Mouse (Mus musculus) kidney, adult 11 months (tissue): ENCODE measurements around the gene Tfap2b.

Source experiments
- DNase-seq: peaks from one replicate; pipeline ENCODE4 v3.0.0; 2022

The Tfap2b gene

DNA sequence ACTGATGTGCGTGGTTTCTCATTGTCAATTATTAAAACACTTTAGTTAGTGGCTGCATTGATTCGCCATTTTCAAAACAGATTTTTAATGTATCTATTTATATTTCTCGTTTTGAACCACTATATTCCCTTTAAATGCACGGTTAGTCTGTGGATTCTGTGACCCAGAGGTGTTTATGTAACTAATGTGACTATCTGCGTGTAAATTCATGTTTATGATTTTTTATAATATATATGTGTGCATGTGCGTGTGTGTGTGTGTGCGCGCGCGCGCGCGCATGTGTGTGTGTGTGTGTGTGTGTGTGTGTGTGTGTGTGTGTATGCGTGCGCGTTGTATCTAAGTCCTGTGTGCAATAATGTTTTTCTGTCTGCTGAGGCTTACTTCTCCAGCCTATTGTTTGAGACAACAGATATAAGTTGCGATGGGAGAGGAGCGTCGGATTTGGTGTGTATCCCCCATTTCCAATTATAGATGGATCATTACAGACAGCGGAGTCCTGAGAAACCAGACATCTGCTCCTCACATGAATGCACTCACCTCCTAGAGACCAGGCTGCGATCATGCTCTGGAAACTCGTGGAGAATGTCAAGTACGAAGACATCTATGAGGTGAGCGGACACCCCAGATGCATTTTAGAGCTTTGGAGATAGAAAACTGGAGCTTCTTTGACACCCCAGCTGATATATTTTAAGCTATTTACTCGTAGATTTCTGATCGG lies at the start of gene Tfap2b:
Gene Tfap2b, plus strand, starts transcription at position 274 of the 718 bp plus-strand sequence.
- DNase-seq = no peak

DNA sequence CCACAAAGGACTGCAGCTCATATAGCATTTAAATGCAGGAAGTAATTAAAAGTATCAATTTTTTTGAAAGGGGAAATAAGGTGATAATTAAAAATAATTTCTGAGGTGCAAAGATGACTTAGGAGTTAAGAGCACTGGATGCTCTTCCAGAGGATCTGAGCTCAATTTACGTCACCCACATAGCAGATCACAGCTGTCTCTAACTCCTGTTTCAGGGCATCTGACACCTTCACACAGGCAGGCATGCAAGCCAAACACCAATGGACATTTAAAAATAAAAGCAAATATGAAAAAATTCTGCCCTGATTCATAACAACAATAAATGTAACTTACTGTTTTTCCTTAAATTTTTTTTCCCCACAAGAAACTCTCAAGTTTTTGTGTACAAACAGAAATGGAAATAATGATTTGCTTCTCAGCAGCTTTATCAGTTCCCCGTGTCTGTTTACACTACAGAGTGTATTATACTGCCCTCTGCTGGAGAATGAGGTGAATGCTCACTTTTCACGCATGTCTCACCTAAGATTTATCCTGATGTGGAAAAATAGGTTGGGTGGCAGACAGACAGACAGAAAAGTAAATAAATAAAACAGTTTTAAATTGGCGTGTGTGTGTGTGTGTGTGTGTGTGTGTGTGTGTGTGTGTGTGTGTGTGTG lies 29.8 kb upstream of the Tfap2b start:
- DNase-seq = no peak

DNA sequence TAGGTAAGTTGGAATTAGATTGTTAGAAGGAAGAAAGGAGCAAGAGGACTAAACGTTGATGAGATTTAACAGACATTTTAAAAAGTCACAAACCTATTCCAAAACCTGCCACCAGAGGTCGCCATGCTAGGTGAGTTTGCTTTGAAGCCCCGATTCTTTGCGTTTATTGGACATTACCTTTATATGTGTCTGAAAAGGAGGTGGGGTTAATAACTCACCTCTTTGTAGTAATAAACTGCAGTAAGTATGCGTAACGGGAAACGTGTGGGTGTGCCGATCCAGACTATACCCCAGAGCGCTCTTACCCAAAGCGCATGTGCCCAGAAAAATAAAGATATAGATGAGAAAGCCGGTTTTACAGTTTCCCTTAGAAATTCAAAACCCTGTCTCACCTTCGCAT lies 3.1 kb upstream of the Tfap2b start:
- peak; percentile 40 for DNase-seq

DNA sequence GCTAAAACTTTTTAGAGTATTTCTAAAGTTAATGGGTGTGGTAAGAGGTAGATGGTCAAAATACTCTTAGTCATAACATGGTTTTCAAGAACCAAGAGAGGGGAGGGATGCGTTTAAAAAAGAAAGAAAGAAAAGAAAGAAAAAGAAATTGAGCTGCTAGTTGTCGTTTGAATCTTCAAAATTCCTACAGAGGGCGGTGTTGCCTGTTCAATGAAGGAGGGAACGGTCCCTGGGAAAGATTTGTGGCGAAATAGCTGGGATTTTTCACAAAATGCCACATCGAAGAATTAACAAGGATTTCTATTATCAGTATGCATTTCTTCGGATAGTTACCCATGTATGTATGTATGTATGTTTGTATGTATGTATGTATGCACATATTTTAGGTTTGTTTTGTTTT lies 2.5 kb upstream of the Tfap2b start:
- no peak for DNase-seq

DNA sequence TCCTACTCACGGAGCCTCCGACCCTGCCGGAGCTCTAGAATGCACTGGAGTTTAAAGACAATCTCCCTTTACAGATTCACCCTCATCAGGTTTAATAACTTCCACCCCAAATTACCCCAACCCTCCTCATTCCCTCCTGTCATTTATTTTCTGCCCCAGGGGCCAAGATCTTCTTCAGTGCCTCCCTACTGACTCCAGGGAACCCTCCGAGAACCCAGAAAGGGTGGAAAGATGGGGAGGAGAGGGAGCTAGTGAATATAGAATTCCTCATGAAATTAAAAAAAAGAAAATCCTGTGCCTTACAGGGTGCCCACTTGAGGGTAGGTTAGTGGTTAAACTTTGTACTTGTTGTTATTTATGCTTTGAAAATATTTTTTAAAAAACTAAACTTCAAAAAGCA lies 1.1 kb upstream of the Tfap2b start:
- no peak for DNase-seq

DNA sequence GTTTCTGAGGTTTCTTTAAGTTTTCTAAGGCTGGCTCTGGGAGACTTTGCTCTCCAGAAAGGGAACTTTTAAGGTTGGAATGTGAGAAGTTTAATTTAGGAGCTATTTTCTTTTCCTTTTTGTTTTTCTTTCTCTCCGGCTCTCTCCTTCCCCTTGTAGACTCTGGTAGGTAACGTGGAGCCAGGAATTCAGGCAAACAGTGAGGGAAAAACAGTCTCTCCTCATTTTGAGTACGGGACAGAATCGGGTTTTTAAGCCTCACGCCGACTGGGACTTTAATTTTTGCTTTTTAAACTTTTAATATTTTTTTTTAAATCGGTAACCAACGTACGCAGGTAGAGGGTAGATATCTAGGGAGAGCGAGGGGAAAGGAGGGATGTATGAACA lies 638 bp downstream of the Tfap2b start:
- no peak for DNase-seq

DNA sequence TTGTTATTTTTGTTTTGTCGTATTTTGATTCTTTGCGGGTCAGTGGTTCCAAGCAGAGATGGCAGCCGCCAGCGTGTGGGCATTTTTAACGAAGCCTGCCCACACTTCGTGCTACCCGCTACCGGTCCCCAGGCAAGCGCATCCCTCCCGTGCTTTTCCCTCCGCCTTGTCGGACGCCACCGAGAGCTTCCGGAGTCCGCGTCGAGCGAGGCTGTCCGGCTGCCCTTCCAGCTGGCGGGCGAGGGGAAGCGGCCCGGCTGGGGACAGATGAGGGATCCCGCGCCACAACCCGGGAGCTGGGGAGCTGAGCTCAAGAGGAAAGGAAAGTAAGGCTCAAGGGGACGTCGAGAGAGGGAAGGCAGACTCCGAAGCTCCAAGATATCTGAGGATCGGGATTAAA lies 1.1 kb downstream of the Tfap2b start:
- no peak for DNase-seq

DNA sequence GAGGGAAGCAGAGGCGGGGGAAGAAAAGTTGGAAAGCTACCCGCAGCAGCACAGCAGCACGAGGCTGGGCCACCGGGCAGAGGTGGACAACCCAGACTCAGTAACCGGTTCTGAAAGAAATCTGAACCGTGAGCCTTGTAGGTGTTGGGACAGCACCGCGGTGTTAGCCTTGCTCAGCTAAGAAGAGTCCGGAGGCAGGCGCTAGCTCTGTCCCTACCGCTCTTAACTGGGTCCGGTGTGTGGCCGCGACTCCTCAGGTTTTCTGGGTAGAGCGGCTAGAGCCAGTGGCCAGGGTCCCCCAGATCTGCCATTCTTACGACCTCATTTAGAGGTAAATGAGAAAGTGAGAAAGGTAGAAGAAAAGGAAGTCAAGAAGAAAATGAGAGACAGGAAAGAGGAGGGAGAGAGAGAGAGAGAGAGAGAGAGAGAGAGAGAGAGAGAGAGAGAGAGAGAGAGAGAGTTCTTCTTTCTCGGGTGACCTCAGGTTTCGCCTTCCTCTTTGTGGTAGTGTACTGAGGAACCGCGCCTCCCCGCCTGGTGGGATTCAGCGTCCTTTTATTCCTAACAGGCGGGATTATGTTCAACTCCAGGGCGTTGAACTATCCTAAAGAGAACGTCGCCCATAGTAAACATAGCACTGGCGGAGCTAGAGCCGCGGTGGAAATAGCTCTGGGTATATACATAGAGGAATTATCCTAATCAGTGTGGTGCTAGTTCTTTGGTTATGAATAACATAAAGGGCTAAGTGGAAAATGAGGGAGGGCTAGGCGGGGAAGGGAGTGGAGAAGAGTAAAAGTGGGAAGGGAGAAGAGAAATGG lies 1.7 kb downstream of the Tfap2b start:
- DNase-seq = no peak

DNA sequence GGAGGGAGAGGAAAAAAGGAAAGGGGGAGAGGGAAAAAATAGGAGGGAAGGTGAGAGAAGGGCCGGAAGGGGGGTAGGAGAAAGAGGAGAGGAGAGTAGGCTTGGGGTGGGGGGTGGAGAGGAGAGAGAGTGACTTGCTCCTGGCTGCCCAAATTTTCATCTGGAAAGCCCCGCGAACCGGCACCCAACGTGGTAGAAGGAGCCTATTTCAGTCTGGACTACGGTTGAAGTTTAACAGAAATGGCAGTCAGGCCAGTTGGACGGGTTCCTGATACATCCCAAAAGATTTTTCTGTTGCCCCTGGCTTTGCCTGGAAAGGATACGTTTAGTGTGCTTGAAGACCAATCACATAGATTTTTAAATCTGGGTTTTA lies 2.3 kb downstream of the Tfap2b start:
- DNase-seq = peak; percentile 76

DNA sequence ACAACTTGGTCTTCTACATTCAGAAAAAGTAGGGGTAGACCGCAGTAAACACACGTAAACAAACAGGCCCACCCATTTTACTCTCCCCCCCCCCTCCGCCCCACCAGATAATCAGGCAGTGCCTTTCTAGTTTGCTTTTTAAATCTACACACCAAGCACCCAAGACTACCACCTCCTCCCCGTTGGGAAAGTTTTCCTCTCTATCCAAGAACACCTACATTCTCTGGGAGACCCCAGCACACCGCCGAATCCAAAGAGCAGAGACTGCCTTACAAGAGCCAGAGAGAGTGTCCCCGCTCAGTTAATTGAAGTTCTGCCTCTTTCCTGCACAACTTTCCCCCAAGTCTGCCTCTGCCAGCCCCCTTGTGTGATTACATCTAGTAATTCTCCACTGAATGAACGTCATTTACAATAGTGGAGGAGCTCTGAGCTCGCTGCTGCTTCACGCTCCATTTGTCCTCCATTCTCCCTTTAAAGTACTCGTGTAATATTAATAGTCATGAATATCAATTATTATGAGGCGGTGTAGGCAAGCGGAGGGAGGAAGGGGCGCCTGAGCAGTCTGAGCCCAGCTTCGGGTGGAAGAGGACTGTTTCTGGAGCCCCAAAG lies 2.9 kb downstream of the Tfap2b start:
- DNase-seq = no peak

DNA sequence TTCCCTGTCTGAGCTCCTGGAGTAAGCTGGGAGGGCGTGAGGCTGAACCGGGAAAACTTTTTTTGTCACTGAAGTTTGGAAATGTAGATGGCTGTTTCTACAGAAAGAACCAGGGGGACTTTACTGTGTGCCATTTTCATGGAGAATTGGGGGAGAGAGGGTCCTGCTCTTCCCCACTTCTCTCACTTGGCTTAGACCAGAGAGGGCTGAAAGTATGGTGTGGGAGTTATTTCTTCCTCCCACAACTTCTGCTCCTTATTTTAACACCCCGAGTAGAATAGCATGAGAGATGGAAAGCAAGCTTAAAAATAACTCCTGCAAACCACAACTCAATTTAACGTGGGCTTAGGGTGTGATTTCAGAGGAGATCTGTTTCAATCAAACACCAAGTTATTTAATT lies 4.0 kb downstream of the Tfap2b start:
- no peak for DNase-seq

DNA sequence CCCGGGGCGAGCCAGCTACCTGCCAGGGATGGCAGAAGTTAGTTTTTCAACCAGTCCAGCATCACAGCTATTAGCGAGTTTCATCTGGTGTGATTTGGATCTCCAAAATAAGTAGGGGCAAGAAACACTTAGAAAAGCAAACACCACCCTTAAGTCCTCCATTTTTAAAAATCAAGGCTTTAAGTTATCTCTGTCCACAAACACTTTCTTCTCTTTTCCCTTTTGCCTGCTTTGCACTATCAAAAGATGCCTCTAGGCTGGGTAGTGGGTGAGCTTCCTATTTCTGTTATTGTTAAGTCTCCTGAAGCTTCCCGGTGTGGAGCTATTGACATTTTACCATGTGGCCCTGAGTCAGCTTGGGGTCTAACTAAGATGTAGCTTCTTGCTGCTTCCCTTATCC lies 4.5 kb downstream of the Tfap2b start:
- DNase-seq = no peak

DNA sequence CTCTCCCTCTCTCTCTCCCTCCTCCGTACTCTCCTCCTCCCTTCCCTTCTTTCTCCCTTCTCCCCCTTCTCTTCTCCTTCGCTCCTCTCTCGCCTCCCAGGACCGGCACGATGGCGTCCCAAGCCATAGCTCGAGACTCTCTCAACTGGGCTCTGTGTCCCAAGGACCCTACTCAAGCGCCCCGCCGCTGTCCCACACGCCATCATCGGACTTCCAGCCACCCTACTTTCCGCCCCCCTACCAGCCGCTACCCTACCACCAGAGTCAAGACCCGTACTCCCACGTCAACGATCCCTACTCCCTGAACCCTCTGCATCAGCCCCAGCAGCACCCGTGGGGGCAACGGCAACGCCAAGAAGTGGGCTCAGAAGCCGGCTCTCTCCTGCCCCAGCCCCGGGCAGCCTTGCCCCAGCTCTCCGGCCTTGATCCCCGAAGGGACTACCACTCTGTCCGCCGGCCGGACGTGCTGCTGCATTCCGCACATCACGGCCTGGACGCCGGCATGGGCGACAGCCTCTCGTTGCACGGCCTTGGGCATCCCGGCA lies 5.2 kb downstream of the Tfap2b start:
- DNase-seq = no peak

DNA sequence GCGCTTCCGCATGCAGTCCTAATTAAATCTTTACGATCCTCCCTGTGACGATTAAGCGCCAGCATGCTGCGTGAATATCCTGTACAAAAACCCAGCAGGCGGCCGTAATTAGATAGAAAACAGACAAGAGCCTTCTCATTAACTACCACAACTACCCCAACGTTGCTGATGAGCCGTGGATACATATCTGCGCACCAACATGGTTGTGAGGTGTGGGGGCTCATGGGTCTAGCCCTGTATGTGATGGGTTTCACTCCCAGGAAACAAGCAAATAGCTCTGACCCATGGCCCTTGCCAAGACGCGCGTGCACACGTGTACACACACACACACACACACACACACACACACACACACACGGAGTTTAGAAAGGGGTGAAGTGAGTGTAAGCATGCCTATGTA lies 8.7 kb downstream of the Tfap2b start:
- DNase-seq = no peak

DNA sequence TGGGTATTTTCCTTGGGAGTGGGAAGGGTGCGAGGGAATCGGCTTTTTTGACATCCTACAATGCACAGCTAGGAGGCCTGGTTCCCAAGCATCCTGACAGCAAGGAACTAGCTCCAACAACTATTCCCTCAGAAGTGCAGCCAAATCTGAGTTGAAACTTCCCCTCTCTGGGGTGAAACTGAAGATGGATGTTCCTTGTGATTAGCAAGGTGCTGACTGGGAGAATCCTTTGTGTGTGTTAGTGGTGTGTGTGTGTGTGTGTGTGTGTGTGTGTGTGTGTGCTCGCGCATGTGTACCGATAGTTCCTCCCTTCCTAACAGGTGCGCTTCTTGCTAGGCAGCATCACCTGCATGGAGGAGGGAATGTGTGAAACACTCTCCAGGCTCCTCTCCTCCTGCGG lies 9.5 kb downstream of the Tfap2b start:
- no peak for DNase-seq

DNA sequence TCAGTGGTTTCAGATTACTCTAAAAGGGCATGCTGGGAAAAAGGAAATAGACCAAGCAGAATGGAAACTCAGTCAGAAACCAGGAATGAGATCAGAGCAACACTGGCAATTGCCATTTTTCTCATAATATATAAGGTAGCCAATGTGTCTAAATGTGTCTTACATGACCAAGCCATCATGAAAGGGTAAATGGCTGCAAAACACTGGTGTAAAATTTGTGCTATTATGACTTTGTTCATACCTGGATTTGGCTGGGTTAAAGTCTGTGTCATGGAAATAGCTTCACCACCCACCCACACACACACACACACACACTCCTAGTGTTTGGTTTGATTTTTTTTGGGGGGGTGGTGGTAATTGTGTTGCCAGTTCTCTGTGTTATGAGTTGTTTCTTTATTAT lies 10.7 kb downstream of the Tfap2b start:
- DNase-seq = no peak

DNA sequence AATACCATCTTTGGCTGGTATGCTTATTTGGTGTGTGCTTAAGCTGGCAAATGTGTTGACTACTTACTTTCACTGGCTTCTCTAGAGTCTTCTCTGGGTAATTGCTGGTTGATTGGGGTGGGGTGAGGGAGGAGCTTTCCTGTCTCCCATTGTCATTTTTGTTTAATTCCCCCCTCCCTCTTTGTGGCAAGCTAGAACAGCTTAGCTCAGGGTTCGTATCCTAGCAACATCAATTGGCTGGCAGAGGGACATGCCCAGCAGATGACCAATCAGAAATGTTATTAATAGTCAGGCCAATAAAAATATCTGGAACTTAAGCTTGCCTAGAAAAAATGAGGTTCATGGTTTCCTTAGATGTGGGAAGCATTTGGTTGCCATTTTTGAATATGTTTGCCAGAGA lies 11.8 kb downstream of the Tfap2b start:
- no peak for DNase-seq

DNA sequence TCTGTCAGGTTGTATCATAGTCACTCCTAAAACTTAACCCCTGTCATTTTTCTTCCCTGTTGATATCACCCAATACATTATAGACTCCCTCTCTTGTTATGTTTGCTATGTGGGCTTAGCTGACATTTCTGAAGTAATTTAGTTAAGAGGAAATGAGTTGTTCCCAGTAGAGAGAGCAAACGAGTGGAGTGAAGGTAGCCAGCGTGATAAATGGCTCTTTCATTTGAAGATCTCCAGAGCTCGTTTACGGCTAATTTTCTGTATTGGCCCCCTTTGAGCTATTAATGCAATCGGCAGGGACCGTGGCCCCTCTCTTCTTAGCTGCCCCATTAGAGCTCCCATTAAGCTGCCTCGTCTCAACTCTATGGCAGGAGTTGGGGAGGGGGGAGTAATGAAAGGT lies 12.9 kb downstream of the Tfap2b start:
- no peak for DNase-seq

DNA sequence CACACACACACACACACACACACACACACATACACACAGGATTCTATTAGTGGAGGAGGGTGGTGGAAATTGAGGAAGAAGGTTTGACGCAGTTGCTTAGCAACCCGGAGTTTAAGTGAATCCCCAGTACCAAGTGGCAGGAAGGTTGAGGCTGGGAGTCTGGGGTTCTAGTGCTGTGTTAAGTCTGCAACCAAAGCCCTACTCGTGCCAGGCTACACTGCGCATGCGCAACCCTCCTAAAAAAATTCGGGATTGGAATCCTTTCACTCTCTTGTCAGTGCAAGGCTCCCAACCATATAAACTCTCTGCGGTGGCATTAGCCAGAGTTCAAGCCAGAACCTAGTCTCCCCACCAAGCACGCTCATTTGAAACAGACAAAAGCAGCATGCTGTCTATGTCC lies 18.0 kb downstream of the Tfap2b start:
- DNase-seq = no peak

DNA sequence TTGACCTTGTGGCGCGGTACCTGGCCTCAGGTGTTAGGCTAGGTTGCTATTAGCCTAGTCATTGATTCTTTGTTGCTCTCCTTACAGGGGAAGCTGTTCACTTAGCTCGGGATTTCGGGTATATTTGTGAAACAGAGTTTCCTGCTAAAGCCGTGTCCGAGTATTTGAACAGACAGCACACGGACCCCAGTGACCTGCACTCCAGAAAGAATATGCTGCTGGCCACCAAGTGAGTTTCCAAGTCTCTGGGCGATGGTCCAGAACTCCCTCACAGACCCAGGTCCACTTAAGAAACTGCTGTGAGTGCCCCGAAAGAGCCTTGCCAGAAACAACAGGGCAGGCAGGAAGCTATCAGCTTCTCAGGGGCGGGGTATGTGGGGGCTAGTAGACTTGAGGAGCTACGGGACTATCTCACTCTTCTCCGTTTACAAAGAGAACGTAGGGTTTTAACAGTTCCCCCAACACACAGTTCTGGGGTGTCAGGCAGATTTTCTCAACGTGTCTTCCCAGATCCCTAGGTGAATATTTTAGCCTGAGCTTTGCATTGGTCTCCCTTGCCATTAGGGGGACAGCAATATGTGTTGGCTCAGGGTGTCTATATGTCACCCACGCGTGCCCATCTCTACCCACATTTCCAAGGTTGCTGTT lies 22.3 kb downstream of the Tfap2b start:
- DNase-seq = no peak

DNA sequence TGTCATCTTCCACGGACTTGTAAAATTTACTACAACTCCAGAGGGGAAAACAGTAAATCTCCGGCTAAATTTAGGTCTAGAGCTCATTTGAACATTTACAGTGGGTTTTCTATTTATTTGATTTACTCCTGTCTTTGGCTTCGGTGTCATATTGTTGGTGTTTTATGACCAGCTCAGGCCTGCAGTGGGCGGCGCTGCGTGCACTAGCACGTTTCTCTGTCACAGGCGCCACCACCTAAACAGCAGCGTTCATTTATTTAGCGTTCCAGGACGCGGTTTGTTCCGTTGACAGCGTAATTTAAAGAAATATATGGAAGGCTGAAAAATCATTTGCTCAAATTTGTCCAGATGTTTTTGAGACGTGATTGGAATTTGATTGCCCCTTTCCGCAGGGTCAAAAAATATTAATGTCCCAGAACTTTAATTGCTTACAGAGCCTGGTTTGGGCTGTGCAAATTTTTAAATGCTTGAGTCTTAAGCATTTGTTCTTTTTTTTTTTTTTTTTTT lies 22.9 kb downstream of the Tfap2b start:
- no peak for DNase-seq

DNA sequence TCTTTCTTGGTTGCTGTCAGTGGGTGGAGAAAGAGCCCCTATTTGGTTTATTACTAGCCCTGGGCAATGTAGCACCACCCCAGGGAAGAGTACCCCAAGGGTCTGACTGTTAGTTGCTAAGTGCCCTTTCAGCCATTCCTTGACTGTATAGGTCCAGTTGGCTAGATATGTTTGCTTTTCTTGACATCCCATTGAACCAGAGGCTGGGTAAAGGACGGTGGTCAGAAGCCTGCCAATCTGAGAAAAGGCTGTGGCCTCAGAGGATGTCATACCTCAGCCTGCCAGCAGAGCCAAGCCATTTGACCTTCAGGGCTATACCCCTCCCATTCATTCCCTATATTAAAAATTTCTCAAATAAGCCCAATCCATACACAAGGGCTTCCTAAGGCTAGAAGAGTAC lies 24.0 kb downstream of the Tfap2b start:
- DNase-seq = no peak

DNA sequence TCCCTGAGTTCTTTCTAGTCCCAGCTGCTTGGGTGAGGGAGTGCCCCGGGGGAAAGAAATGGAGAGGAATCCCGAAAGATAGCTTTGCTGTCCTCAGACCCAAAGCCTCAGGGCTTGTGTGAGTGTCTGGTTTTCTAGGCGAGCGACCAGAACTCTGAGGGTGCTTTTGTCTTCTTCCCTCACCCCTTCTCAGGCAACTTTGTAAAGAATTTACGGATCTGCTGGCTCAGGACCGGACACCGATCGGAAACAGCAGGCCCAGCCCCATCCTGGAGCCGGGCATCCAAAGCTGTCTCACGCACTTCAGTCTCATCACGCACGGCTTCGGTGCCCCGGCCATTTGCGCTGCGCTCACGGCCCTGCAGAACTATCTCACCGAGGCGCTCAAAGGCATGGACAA lies 25.1 kb downstream of the Tfap2b start:
- DNase-seq = no peak
